Mouse (Mus musculus) brain, embryonic 14.5 days (tissue): ENCODE measurements around the gene Ppp1r36. TPM values are rescaled to one million over a fixed set of nuclear protein-coding genes. Genes with fewer than 3 reads are reported as not detected.
A peak's percentile ranks its signal among the peaks of the same experiment; 100 is the strongest.

Experiments
- DNase-seq: peaks from one replicate; pipeline ENCODE4 v3.0.0-alpha.2; 2011; ENCODE audit warnings: low read depth
- CTCF ChIP-seq: fragments of 200-500 bp; IDR thresholded peaks from 2 replicates; pipeline ENCODE4 v1.5.1; 2012; ENCODE audit warnings: inconsistent platforms, mild to moderate bottlenecking, moderate library complexity, borderline replicate concordance; ENCODE audit not compliant: insufficient read depth, insufficient read length; ENCODE audit errors: extremely low read depth
- POLR2A ChIP-seq: fragments of 200-500 bp; IDR thresholded peaks from 2 replicates; pipeline ENCODE4 v1.6.1; 2012; ENCODE audit warnings: mild to moderate bottlenecking, inconsistent platforms, borderline replicate concordance; ENCODE audit not compliant: poor library complexity, insufficient read depth, insufficient read length, severe bottlenecking; ENCODE audit errors: extremely low read depth
- polyA plus RNA-seq: library from polyadenylated mRNA; depleted of rRNA; stranded (reverse); fragments of >200 nt; gene quantifications from 2 replicates; pipeline ENCODE4 v1.2.3, GENCODE M21; 2012

Gene Ppp1r36
- polyA plus RNA-seq, 1 experiment: 1.2 TPM

DNA sequence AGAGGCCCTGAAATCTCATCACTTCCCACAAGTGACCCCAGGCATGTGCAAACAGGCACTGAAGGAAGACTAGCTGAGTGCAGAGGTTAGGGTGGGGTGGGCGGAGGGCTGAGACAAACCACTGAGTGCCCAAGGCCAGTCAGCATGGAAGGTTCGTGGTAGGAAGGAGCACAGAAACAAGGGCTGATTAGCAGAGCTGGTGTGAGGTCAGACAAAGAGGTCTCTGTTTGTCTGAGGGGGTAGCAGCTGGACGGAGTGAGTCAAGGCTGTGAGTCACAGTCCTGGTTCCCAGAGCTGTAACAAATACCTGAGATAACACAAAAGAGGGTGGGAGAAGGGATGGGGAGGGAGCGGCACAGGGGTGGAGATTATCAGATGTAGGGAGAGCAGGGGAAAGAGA, 41.7 kb downstream of the Ppp1r36 start:
- TF ChIP-seq CTCF: no peak
- TF ChIP-seq POLR2A: no peak
- DNase-seq: no peak

DNA sequence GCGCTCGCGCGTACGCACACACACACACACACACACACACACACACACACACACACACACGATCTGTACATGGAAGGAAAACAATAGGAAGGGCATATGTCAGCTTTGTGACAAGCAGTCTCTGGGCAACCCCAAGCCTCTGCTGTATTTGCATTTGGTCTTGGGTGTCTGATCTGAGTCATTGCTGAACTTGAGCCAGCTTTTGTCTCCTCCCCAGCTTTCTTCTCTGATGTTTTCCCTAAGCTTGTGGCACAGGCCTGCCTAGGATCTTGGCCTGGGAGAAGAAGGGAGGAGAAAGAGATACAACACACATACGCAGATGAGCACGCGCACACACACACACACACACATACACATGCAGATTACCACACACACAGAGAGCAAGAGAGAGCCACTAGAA, 46.1 kb downstream of the Ppp1r36 start:
- peak; percentile 29 for DNase-seq
- TF ChIP-seq POLR2A (no peak), CTCF (no peak)

DNA sequence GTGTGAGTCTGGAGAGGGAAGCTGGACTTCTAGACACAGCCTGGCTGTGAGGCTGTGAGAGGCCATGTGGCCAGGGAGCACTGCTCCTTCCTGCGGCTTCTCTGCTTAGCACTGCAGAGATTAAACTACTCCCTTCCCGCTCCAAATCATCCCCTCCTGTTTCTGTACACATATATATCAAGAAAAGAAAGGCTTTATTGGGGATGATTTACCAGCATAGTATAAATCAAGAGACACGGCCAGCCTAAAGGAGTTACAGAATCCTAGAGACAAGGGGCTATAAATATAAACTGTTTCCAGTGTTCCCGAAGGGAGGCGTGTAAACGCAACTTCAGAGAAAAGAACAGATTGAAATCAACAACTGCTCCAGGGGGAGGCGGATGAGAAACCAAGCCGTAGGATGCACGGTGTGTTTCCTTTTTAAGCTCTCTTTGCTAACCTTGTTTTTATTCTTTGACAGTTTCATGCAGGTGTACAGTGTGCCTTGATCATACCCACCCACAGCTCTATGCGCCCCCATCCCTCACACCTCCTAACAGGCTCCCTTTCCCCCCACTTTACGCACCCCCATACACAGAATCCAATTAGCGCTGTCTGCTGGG, 47.4 kb downstream of the Ppp1r36 start:
- no peak for TF ChIP-seq POLR2A
- TF ChIP-seq CTCF: no peak
- no peak for DNase-seq

DNA sequence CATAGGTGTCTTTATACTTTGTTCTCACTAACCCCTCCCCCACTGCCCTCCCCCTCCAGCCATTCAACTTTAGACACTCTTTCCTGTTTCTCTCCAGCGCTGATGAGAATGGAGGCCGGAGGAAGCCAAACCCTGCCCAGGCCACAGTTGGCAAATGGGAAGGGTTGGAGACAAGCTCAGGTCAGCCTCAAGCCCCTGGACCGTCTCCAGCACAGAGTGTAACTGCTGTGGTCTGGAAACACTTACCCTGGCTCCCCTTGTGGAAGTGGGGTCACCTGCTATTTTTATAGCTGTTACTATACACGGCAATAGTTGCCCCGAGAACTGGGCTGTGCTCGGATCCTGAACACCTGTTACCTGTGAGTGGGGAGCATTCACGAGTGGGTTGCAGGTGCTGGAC, 49.3 kb downstream of the Ppp1r36 start:
- no peak for DNase-seq

DNA sequence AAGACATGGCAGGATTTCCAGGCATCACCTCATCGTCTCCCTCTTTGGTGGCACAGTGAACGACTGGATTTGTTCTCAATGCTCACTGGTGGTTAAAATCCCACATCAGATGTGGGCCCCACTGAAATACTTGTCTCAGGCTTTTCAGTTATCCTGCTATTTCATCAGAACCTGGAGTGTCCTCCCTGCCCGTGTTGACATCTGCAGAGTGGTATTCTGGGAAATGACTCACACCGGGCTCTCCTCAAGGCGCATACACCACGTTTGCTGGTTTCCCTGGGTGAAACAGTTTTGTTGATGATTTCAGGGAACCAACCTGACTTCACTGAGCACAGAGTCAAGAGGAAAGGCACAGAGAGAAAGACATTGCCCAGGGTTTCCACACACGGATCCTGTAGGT, 49.9 kb downstream of the Ppp1r36 start:
- no peak for DNase-seq
- no peak for TF ChIP-seq CTCF
- TF ChIP-seq POLR2A: no peak

More for the DNA sequence above, 49.3 kb downstream of the Ppp1r36 start:
- no peak for TF ChIP-seq POLR2A
- no peak for TF ChIP-seq CTCF

DNA sequence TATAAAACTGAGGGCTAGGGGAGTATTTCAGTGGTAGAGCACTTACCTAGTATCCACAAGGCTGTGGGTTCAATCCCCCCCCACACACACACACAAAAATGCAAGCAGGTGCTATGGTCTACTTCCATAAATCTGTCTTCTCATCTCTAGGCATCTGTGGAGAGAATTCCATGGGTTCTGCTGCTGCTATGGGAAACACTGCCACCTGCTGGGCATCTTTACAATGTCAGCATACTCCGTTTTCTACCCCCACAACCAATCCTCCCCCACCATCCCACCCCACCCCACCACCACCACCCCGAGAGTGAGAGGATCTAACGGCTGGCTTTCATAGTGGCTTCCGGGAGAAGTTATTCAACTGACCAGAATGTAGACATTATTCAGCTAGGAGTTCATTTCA, 54.7 kb downstream of the Ppp1r36 start:
- peak; percentile 79 for DNase-seq
- TF ChIP-seq CTCF: peak; percentile 73; the same call in 1 of the 2 replicates
- TF ChIP-seq POLR2A: no peak

DNA sequence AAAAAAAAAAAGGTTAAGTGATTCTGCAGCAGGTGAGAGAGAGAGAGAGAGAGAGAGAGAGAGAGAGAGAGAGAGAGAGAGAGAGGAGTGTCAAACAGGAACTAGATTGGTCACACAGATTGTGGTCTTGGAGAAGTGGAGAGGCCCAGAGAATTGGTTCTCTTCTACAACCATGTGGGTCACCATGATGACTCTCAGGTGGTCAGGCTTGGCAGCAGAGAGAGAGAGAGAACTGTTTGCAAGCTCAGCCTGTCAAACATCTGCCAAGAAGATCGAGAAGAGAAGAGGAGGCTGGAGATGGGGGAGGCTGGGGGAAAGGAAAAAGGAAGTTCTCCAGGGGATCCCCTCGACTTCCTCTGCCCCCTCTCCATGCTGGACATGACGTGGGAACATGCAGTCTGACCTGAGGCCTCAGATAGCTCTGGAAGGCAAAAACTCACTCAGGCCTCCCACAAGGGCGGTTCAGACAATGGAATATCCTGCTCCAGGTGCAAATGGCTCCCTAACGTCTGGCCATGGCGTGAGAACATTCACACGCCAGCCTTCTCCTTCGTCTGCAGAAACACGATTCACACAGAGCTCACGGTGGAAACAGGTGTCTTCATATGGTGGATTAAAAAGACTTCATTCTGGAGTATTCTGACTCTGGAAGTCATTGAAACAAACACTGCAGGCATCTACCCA, 56.4 kb downstream of the Ppp1r36 start:
- TF ChIP-seq POLR2A (no peak), CTCF (no peak)
- DNase-seq: no peak

DNA sequence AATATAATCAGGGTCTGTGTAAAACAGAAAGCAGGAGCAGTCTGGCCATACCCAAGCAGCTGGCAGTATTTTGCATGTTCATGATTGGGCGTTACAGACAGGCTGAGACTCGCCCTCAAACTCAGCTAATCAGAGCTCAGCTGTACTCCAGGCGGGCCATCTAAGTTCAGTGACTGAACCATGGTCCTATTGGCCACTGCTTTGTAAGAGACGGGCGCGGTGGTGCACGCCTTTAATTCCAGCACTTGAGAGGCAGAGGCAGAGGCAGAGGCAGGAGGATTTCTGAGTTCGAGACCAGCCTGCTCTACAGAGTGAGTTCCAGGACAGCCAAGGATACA, 56.9 kb downstream of the Ppp1r36 start:
- no peak for TF ChIP-seq POLR2A
- no peak for TF ChIP-seq CTCF
- DNase-seq: no peak

DNA sequence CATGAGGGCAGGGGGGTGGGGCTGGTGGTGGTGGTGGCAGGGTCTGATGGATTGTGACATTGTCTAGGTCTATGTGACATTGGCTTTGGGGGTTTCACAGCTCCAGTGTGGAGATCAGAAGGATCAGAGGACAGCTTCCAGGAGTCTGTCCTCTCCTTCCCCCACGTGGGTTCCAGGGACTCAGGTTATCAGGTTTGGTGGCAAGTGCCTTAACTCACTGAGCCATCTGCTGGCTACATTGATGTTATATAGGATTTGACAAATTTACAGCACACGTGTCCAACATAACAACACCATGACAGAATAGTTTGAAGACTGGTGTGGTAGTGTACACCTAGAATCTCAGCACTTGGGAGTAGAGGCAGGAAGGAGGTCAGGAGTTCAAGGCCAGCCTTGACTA, 57.5 kb downstream of the Ppp1r36 start:
- TF ChIP-seq POLR2A (no peak), CTCF (no peak)
- DNase-seq: no peak

DNA sequence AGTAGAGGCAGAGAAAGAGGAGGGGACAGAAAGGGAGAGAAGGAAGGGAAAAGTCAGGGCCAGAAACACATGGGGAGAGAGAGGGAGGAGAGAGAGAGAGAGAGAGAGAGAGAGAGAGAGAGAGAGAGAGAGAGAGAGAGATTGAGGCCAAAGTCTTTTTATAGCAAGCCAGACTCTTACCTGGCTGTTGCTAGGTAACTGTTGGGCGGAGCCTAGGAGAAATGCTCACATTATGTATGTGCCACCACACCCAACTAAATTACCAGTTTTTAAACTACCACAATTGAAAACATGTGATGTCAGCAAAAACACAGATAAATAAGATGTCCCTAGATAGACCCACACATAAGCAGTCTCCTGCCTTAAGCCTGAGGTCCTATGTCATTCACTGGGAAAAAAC, 58.8 kb downstream of the Ppp1r36 start:
- TF ChIP-seq POLR2A (no peak), CTCF (no peak)
- no peak for DNase-seq

DNA sequence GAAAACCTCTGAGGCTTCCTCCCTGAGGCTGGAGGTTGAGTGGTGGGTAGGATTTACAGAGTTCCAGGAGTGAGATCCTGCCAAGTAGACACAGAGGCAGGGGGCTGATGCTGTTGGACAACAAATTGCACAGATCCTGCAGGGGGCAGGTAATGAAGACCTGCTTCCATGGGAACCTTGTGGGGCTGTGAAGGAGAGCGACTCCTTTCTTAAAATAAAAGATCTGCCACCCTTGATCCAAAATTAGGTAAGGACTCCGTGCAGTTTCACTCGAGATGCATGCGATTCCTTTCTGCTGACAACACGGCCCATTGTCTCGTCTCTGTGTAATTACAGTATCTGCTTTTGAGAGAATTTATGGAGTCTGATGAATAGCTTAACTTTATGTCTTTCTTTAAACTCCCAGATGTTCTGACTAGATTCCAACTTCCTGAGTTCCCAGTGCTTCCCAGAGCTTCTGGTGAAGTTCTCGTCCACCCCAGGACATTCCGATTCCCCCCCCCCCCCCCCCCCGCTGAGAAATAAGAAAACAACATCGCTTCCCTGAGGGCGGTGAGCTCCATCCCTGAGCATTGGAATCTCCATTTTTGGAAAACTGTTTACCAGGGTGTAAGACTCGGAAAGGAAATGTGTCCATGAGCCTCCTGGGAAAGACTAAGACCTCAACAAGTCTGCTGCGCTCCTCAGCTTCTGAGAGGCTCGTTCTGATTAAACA, 61.1 kb downstream of the Ppp1r36 start:
- DNase-seq: no peak
- no peak for TF ChIP-seq POLR2A
- TF ChIP-seq CTCF: no peak
